Mouse (Mus musculus) brain, embryonic 18.5 days (tissue): ENCODE measurements at regions not wholly inside any gene's neighbourhood (a gene's known extent, or its start where the extent isn't known, plus 50 kb on each side); places are given as distances from the start of the nearest gene placed in this dataset.

Experiments
- DNase-seq: peaks from one replicate; pipeline ENCODE4 v3.0.0-alpha.2; 2012; ENCODE audit warnings: low read depth, low spot score

- no peak for DNase-seq
Measured at GRCm38 (mm10) chr3:155246628-155247027, 153.4 kb downstream of the Lrriq3 start.

DNA sequence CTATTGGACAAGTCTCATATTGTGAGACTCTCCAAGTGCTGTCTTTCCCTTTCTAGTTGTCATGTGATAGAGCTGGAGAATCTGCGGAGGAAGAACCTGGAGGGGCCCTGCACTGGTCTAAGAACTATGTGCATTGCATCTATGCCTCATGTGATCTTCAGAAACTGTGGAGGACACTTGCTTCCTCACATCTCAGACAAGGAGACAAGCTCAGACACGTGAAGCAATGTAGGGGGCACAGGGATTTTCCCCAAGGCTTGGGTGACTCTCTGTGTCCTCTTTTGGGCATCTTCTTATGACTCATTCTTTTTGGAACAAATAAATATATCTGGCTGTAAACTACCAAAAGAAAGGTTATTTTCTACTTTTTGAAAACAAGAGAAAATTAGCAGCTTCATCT, 153.9 kb downstream of the Lrriq3 start:
- DNase-seq, result no peak

GRCm38 (mm10) chr3:155247929-155248328, 154.7 kb downstream of the Lrriq3 start:
- DNase-seq, result no peak

DNA sequence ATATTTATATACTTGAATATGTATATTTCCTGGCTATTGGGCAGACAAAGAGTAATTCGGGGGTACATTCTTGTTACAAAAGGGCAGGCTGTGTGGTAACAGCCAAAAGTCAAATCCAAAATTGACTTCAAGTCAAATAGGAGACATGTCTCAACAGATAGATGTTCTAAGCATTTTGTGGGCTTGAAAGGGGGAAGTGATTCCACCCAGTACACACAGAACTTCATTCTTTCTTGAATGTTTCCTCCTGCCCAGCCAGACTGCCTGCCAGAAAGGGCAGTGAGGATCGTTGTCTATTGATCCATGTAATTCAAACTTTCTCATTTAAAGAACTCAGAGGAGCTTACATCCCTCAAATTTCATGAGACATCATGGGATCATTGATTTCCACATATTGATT, 157.7 kb downstream of the Lrriq3 start:
- DNase-seq, result no peak

DNA sequence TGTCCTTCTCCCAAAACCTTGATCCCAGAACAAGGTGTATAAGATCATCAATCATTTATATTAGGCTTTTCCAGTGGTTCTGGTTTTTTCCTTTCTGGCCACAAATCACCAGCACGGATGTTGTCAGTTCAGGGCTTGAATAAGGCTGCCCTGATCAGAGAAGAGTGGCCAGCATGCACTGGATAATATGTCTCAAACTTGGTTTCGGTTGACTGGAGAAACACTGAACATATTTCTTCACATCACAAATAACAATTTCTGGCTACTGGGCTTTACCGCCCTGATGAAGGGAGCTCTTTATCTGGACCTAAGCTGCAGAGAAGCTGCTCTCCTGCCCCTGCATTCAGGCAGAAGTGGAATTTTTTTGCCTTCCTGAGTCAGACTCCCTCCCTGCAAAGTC, 205.0 kb downstream of the Lrriq3 start:
- no peak for DNase-seq

DNA sequence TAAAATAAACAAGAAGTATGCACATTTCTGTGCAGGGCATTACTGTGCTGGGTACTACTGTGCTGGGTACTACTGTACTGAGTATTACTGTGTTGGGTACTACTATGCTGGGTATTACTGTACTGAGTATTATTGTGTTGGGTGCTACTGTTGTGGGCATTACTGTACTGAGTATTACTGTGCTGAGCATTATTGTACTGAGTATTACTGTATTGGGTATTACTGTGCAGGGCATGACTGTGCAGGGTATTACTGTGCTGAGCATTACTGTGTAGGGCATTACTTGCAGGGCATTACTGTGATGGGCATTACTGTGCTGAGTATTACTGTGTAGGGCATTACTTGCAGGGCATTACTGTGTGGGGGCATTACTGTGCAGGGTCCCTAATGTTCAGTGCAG, 205.5 kb downstream of the Lrriq3 start:
- no peak for DNase-seq

- DNase-seq, result no peak
Measured at GRCm38 (mm10) chr3:155322322-155322721, 229.1 kb downstream of the Lrriq3 start.

DNA sequence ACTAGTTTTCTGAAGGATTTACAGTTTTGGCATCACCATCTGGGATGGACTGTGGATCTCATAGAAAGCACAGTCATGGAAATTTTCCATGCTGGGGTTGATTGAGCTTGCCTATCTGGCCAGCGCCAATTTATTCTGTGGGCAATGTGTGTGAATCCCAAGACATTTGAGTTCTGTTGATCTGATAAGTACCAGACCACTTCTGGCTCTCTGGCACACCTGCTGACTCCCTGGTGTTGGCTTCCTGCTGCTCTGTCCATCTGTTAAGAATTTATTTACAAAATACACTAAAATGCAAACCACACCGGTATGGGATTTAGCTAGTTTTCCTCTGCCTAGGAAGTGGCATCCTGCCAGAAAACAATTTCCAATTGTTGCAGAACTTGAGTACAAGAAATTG, 236.5 kb downstream of the Lrriq3 start:
- DNase-seq, result no peak

- no peak for DNase-seq
Measured at GRCm38 (mm10) chr3:155349185-155349584, 256.0 kb downstream of the Lrriq3 start.

DNA sequence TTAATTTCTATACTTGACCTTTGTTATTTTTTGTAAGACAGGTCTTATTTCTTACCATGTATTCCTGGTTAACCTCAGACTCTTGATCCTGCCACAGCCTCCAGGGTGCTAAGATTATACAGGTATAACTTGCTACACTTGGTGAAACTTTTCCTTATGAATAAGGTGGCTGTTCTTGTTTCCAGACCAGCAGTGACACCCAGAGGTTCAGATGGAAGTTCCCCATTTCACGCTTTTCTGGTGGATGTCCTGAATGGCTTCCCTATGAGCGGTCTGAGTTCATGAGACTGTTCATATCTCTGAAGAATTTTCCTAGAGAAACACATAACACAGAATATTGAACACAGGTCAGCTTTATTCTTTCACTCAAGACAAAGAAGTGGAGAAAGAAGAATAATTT, 258.4 kb downstream of the Lrriq3 start:
- DNase-seq, result no peak

- no peak for DNase-seq
Measured at GRCm38 (mm10) chr3:155352277-155352802, 259.1 kb downstream of the Lrriq3 start.

DNA sequence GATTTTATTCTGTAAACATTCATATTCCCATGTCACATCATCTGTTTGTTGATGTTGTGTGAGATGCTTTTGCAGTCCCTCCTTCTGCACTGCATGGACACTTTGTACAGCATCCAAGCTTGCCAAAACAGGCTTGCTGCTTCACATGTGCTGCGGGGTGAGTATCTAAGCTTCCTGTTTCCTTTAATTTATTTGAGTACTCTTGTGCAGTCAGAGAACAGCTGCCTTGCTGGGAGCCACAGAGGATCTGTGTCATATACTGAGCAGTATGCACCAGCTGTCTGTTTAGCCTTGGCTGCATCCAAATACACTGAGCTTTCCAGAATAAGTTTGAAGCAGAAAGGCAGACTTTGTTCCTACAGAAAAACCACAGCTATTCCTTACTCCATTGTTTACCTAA, 267.2 kb downstream of the Lrriq3 start:
- DNase-seq, result no peak

- DNase-seq, result no peak
Measured at GRCm38 (mm10) chr3:155370716-155371115, 277.5 kb downstream of the Lrriq3 start.

DNA sequence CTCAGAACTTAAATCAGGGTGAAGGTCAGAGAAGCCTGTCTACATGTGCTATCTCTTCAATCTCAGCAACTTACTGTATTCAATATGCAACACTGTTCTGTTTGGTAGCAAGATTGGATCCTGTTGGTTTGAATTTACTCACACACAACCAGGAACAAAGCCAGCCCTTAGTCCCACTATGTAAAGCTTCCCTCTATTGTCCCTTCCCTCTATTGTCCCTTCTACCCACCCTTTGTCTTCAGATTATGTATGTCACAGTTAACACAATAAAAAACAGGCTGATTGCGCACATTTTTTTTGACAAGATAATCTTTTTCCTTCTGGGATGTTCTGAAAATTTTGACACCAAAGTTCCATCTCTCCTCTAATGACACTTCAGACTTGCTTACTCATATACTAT, 280.4 kb downstream of the Lrriq3 start:
- DNase-seq, result no peak

DNA sequence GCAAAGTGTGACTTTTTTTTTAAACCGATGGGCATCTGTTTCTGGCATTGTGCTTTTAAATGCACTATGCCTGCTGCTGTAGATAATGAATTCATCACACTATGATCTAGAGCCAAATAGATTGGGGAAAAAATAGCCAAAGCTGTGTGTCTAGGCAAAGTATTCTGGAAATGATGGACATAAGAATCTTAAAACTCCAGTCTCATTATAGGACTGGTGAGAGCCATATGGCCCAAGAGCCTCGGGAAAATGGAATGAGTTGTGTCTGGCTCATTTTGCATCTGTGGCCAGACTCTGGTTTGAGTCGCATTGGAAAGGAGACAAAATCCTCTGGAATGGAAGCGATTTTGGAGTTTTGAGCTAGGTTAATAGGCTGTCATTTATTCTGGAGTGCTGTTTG, 288.7 kb downstream of the Lrriq3 start:
- DNase-seq, result peak; percentile 22

DNA sequence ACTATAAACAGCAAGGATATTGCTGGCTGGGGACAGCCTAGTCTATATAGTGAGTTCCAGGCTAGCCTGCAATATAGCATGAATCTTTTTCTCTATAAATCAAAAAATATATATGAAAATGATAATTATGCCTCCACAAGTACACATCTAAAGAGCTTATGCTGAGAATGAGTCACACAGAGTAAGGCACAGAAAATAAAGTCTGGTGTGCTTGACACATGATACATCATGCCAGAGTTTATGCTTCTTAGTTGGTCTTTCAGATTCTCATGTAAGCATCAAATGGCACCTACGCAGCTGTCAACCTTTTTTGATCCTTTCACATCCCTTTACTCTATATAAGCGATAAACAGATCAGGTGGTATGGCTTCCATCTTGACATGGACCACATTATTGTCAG, 289.6 kb downstream of the Lrriq3 start:
- DNase-seq, result no peak

DNA sequence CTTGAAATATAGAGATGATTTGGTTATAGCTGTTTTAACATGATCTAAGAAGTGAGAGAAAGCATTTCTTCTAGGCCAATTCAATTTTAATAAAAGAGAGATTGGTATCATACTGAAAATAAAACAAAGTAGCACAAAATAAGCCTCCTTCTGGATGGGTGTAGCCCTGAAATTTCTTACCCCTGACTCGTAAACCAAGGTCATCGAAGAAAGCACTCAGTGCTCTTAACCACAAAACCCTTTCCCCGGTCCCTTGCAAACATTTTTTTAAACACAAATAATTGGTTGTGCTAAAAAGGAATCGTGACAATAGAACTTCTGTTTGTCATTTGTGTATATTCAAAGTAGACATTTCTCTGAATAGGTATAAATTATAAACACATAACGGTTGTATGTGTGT, 297.4 kb downstream of the Lrriq3 start:
- DNase-seq, result no peak

GRCm38 (mm10) chr3:155396134-155396533, 302.9 kb downstream of the Lrriq3 start:
- DNase-seq, result no peak

DNA sequence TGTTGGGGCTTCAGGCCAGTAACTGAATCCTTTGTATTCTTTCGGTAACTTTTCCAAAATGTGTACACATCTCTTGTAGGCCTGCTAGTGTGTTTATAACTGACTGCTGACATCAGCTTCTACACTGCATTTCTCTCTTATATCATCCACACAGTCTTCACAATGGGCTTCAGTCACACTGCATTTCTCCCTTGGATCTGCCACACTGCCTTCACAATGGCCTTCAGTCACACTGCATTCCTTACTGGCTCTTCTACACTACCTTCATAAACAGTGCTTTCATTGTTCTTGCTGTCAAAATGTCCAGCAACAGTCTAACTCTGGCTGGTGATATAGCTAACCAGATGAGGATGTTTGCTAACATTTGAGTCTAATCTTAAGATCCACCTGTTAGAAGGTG, 308.5 kb downstream of the Lrriq3 start:
- no peak for DNase-seq

- DNase-seq, result peak; percentile 10
Measured at GRCm38 (mm10) chr3:155408907-155409306, 315.7 kb downstream of the Lrriq3 start.

GRCm38 (mm10) chr3:155409371-155409770, 316.1 kb downstream of the Lrriq3 start:
- no peak for DNase-seq

DNA sequence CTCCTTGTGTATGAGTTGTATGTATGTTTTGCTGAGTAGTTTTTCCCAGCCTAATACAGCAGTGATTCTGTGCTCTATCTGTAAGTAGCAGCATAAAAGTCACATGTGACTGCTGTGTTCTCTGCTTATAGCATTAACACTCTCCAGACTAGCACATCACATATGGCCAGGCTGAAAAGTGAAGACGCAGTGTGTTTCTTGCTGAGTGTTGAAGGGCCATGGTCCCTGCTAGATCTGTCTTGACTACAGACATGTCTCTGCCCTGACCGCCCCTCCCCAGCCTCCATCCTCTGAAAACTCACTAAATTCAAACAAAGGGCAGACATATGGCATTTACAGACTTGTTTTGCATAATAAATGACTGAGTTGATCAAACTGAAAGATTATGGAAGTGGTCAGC, 316.6 kb downstream of the Lrriq3 start:
- no peak for DNase-seq

DNA sequence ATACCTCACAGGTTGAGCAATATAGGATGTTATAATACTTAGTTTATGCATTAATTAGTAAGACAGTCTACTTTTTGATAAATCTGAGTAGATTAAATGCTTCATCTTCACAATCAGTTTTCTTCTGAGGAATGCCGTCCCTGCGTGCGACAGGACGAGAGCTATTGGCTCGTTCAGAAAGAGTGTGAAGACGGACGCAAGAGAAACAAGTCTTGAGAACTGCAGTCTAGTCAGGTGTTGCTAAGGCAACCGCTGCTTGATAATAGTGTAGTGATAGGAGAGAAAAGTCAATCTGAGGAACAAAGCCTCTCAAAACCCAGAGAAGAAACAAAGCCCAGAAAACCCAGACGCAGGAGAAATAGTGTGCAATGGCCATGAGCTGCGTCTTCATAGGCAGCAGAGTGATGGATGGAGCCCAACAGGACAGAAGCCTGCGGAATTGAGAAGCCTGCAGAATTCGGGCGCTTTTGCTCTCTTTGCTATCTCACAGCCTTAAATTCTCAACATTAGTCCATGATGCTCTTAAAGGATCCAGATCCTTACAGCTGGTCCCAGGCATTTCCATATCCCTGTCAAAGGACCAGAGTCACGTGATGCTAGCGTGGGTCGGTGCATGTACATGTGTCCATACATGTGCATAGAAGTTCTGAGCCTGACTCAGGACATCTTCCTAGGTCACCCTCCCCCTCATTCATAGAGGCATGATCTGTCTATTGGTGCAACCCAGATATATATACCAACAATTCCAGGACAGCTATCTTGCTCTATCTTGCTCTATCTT, 366.7 kb downstream of the Lrriq3 start:
- DNase-seq, result peak; percentile 54

GRCm38 (mm10) chr3:155462095-155462494, 368.9 kb downstream of the Lrriq3 start:
- DNase-seq, result no peak
